Mouse (Mus musculus): ENCODE measurements at regions not wholly inside any gene's neighbourhood (a gene's known extent, or its start where the extent isn't known, plus 50 kb on each side); places are given as distances from the start of the nearest gene placed in this dataset.

DNA sequence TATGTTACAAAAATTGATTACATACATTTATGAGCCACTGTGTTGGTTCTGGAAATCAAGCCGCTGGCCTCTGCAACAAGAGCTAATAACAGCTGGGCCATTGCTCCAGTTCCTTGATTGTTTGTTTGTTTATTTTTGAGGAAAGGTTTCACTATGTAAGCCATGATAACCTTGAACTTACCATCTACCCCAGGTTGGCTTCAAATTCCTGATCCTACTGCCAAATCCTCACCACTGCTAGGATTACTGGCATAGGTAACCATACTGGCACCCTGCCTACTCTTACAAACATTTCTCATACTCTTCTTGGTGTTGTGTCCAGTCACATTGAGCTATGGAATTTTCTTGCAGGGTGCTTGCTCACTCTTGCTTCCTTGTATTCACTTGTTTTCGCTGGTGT, 720.6 kb downstream of the Ets1 start:
- Histone ChIP-seq H3K9ac (ENCODE audit: low read depth, low read length, severe bottlenecking) (no peak overlapping the region), H3K4me3 (replicated peaks; ENCODE audit: low read length) (no peak overlapping the region), H3K4me2 (replicated peaks; ENCODE audit: low read depth, low read length, severe bottlenecking) (no peak overlapping the region), H3K27ac (replicated peaks; ENCODE audit: low read depth, low read length) (no peak overlapping the region), H3K27me3 (ENCODE audit: control insufficient read depth, insufficient read depth, low read length) (no peaks in the 10 kb centered on the region), H3K9me3 (ENCODE audit: control insufficient read depth, low read length) (no peaks in the 10 kb centered on the region), H3K4me1 (ENCODE audit: control insufficient read depth, insufficient read depth, low read length) (no peaks in the 10 kb centered on the region), H3K36me3 (ENCODE audit: control insufficient read depth, insufficient read depth, low read length) (no peaks in the 10 kb centered on the region)
- TF ChIP-seq POLR2A (IDR thresholded peaks at IDR 0.05; ENCODE audit: borderline replicate concordance, extremely low read depth, insufficient read depth, insufficient read length) = no peak
- WGBS = 88% methylated on average over 2 of the region's 2 CpGs
- ATAC-seq (ENCODE audit: low FRiP score, low read depth) (no peak), DNase-seq (ENCODE audit: low spot score) (no peak)

GRCm38 (mm10) chr9:33360966-33361365, 724.9 kb downstream of the Ets1 start:
- ATAC-seq (ENCODE audit: low FRiP score, low read depth) = no peak
- Histone ChIP-seq H3K9ac (ENCODE audit: low read depth, low read length, severe bottlenecking) (no peak overlapping the region), H3K4me3 (replicated peaks; ENCODE audit: low read length) (no peak overlapping the region), H3K9me3 (ENCODE audit: control insufficient read depth, low read length) (no peaks in the 10 kb centered on the region), H3K27ac (replicated peaks; ENCODE audit: low read depth, low read length) (no peak overlapping the region), H3K4me2 (replicated peaks; ENCODE audit: low read depth, low read length, severe bottlenecking) (no peak overlapping the region), H3K36me3 (ENCODE audit: control insufficient read depth, insufficient read depth, low read length) (no peaks in the 10 kb centered on the region), H3K4me1 (ENCODE audit: control insufficient read depth, insufficient read depth, low read length) (no peaks in the 10 kb centered on the region), H3K27me3 (ENCODE audit: control insufficient read depth, insufficient read depth, low read length) (no peaks in the 10 kb centered on the region)
- TF ChIP-seq POLR2A (IDR thresholded peaks at IDR 0.05; ENCODE audit: borderline replicate concordance, extremely low read depth, insufficient read depth, insufficient read length) = no peak
- 49% methylated on average over 5 of the region's 5 CpGs for WGBS
- no peak for DNase-seq (ENCODE audit: low spot score)

DNA sequence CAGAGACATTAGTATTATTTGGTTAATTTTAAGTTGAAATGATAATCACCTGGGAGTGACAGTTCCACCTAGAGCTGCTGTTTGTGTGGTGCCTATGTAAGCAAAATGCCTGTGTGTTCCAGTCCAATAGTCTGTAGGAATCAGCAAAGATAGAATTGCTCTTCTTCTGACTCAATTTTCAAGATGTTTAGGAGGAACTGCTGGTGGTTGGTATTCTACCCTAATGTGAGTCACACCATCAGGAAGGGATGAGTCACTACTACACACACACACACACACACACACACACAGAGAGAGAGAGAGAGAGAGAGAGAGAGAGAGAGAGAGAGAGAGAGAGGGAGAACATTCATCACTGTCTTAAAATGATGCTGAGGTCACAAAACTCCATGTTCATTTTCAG, 753.1 kb downstream of the Ets1 start:
- Histone ChIP-seq H3K4me2 (replicated peaks; ENCODE audit: low read depth, low read length, severe bottlenecking) (no peak overlapping the region), H3K4me1 (ENCODE audit: control insufficient read depth, insufficient read depth, low read length) (no peaks in the 10 kb centered on the region), H3K36me3 (ENCODE audit: control insufficient read depth, insufficient read depth, low read length) (no peaks in the 10 kb centered on the region), H3K4me3 (replicated peaks; ENCODE audit: low read length) (no peak overlapping the region), H3K9ac (ENCODE audit: low read depth, low read length, severe bottlenecking) (no peak overlapping the region), H3K9me3 (ENCODE audit: control insufficient read depth, low read length) (no peaks in the 10 kb centered on the region), H3K27ac (replicated peaks; ENCODE audit: low read depth, low read length) (no peak overlapping the region), H3K27me3 (ENCODE audit: control insufficient read depth, insufficient read depth, low read length) (no peaks in the 10 kb centered on the region)
- no peak for TF ChIP-seq POLR2A (IDR thresholded peaks at IDR 0.05; ENCODE audit: borderline replicate concordance, extremely low read depth, insufficient read depth, insufficient read length)
- DNase-seq (ENCODE audit: low spot score) = no peak
- ATAC-seq (ENCODE audit: low FRiP score, low read depth) = no peak

GRCm38 (mm10) chr9:33404691-33405090, 768.7 kb downstream of the Ets1 start:
- TF ChIP-seq POLR2A (IDR thresholded peaks at IDR 0.05; ENCODE audit: borderline replicate concordance, extremely low read depth, insufficient read depth, insufficient read length) = no peak
- Histone ChIP-seq H3K9ac (ENCODE audit: low read depth, low read length, severe bottlenecking) (no peak overlapping the region), H3K4me1 (ENCODE audit: control insufficient read depth, insufficient read depth, low read length) (no peaks in the 10 kb centered on the region), H3K4me2 (replicated peaks; ENCODE audit: low read depth, low read length, severe bottlenecking) (no peak overlapping the region), H3K4me3 (replicated peaks; ENCODE audit: low read length) (no peak overlapping the region), H3K36me3 (ENCODE audit: control insufficient read depth, insufficient read depth, low read length) (no peaks in the 10 kb centered on the region), H3K27ac (replicated peaks; ENCODE audit: low read depth, low read length) (no peak overlapping the region), H3K9me3 (ENCODE audit: control insufficient read depth, low read length) (no peaks in the 10 kb centered on the region), H3K27me3 (ENCODE audit: control insufficient read depth, insufficient read depth, low read length) (no peaks in the 10 kb centered on the region)
- DNase-seq (ENCODE audit: low spot score) (no peak), ATAC-seq (ENCODE audit: low FRiP score, low read depth) (no peak)
- 88% methylated on average over 4 of the region's 4 CpGs for WGBS

- Histone ChIP-seq H3K4me3 (replicated peaks; ENCODE audit: low read length) (no peak overlapping the region), H3K4me1 (ENCODE audit: control insufficient read depth, insufficient read depth, low read length) (no peaks in the 10 kb centered on the region), H3K27ac (replicated peaks; ENCODE audit: low read depth, low read length) (no peak overlapping the region), H3K27me3 (ENCODE audit: control insufficient read depth, insufficient read depth, low read length) (no peaks in the 10 kb centered on the region), H3K9me3 (ENCODE audit: control insufficient read depth, low read length) (no peaks in the 10 kb centered on the region), H3K4me2 (replicated peaks; ENCODE audit: low read depth, low read length, severe bottlenecking) (no peak overlapping the region), H3K36me3 (ENCODE audit: control insufficient read depth, insufficient read depth, low read length) (no peaks in the 10 kb centered on the region), H3K9ac (ENCODE audit: low read depth, low read length, severe bottlenecking) (no peak overlapping the region)
- 95% methylated on average over 2 of the region's 2 CpGs for WGBS
- no peak for DNase-seq (ENCODE audit: low spot score)
- TF ChIP-seq POLR2A (IDR thresholded peaks at IDR 0.05; ENCODE audit: borderline replicate concordance, extremely low read depth, insufficient read depth, insufficient read length) = no peak
- no peak for ATAC-seq (ENCODE audit: low FRiP score, low read depth)
These were observed 771.5 kb downstream of the Ets1 start for GRCm38 (mm10) chr9:33407517-33407916.

DNA sequence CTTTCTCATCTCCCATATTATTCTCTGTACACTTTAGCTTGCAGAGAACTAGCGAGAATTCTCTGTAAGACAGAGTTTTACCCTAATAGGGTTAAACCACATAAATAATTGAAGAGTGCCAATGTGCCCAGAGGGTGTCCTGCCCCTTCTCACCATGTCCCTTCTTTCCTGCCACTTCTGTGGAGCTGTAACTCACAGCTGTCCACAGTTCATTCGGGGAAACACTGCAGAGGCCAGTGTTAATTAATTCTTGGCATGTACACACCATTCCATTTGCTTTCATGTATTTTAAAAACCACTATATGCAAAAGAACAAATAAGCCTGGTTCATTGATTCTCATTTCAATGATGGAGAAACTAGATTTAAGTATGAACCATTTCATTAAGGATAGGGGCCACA, 787.8 kb downstream of the Ets1 start:
- Histone ChIP-seq H3K27me3 (ENCODE audit: control insufficient read depth, insufficient read depth, low read length) (no peaks in the 10 kb centered on the region), H3K4me3 (replicated peaks; ENCODE audit: low read length) (no peak overlapping the region), H3K36me3 (ENCODE audit: control insufficient read depth, insufficient read depth, low read length) (no peaks in the 10 kb centered on the region), H3K4me1 (ENCODE audit: control insufficient read depth, insufficient read depth, low read length) (no peaks in the 10 kb centered on the region), H3K9me3 (ENCODE audit: control insufficient read depth, low read length) (no peaks in the 10 kb centered on the region), H3K27ac (replicated peaks; ENCODE audit: low read depth, low read length) (no peak overlapping the region), H3K9ac (ENCODE audit: low read depth, low read length, severe bottlenecking) (no peak overlapping the region), H3K4me2 (replicated peaks; ENCODE audit: low read depth, low read length, severe bottlenecking) (no peak overlapping the region)
- DNase-seq (ENCODE audit: low spot score) (no peak), ATAC-seq (ENCODE audit: low FRiP score, low read depth) (no peak)
- no peak for TF ChIP-seq POLR2A (IDR thresholded peaks at IDR 0.05; ENCODE audit: borderline replicate concordance, extremely low read depth, insufficient read depth, insufficient read length)
- 23% methylated on average over 2 of the region's 2 CpGs for WGBS

Data from limb, embryonic 14.5 days (tissue).